Mouse (Mus musculus) midbrain, embryonic 14.5 days (tissue): Measurements from ENCODE around the gene Smad3. TPM values are rescaled to one million over a fixed set of nuclear protein-coding genes. Genes with fewer than 3 reads are reported as not detected.

Experiments
- ATAC-seq: fragments of 200-750 bp; cut with Nextera tagmentation; 2 replicates; pipeline ENCODE4 v1.8.0; 2017; ENCODE audit warnings: moderate number of reproducible peaks, moderate library complexity; ENCODE audit not compliant: low FRiP score, low TSS enrichment
- DNase-seq: peaks from one replicate; pipeline ENCODE4 v3.0.0-alpha.2; 2015
- H3K27ac ChIP-seq: fragments of 300-500 bp; sonication (generic); replicated peaks from 2 replicates; pipeline ENCODE4 v1.5.1; 2014; ENCODE audit warnings: mild to moderate bottlenecking, low read depth, low read length, moderate library complexity
- H3K27me3 ChIP-seq: fragments of 300-500 bp; sonication (generic); 2 replicates; pipeline ENCODE4 v1.6.1; 2014; ENCODE audit warnings: low read length, control low read depth, mixed read lengths; ENCODE audit not compliant: control insufficient read depth, insufficient read depth
- H3K36me3 ChIP-seq: fragments of 300-500 bp; sonication (generic); 2 replicates; pipeline ENCODE4 v1.6.1; 2014; ENCODE audit warnings: low read length, control low read depth; ENCODE audit not compliant: control insufficient read depth, insufficient read depth
- H3K4me1 ChIP-seq: fragments of 300-500 bp; sonication (generic); 2 replicates; pipeline ENCODE4 v1.6.1; 2014; ENCODE audit warnings: mild to moderate bottlenecking, antibody characterized with exemption, low read length, control low read depth; ENCODE audit not compliant: control insufficient read depth, insufficient read depth
- H3K4me2 ChIP-seq: fragments of 300-500 bp; sonication (generic); 2 replicates; pipeline ENCODE4 v1.6.1; 2014; ENCODE audit warnings: mild to moderate bottlenecking, low read length, moderate library complexity
- H3K4me3 ChIP-seq: fragments of 300-500 bp; sonication (generic); replicated peaks from 2 replicates; pipeline ENCODE4 v1.5.1; 2014; ENCODE audit warnings: low read depth, low read length
- H3K9ac ChIP-seq: fragments of 300-500 bp; sonication (generic); replicated peaks from 2 replicates; pipeline ENCODE4 v1.6.1; 2014; ENCODE audit warnings: mild to moderate bottlenecking, low read length, moderate library complexity
- H3K9me3 ChIP-seq: fragments of 300-500 bp; sonication (generic); 2 replicates; pipeline ENCODE4 v1.6.1; 2016; ENCODE audit warnings: low read length, control low read depth, mixed read lengths; ENCODE audit not compliant: control insufficient read depth
- WGBS: fragments of 180-500 bp; shearing (Covaris S2); extraction: QIAGEN DNeasy Blood & Tissue Kit; methylation state at CpG from one replicate; pipeline ENCODE4 v1.1.7; 2014; 5-methylcytosine and 5-hydroxymethylcytosine counted together
- polyA plus RNA-seq: library from polyadenylated mRNA; unstranded; fragments of >200 nt; fragmentation: Nextera tagmentation; extraction: Ambion mirVana; gene quantifications from 2 replicates; pipeline ENCODE4 v1.2.1, GENCODE M21; 2014

Gene Smad3
- polyA plus RNA-seq, 1 experiment from 2014 or later, result 7.7 TPM

GRCm38 (mm10) chr9:63696463-63697105 is 61.2 kb downstream of the Smad3 start:
- no peaks in the 10 kb centered on the region for H3K9me3 ChIP-seq
- H3K4me2 ChIP-seq, result no peak overlapping the region
- no peaks in the 10 kb centered on the region for H3K27me3 ChIP-seq
- no peak overlapping the region for H3K4me3 ChIP-seq
- H3K36me3 ChIP-seq, result no peaks in the 10 kb centered on the region
- whole genome bisulfite sequencing, result 22% methylated on average over 10 of the region's 10 CpGs
- ATAC-seq (no peak), DNase-seq (no peak)
- H3K4me1 ChIP-seq, result peaks cover 12% of the 10 kb centered on the region
- no peak overlapping the region for H3K27ac ChIP-seq
- no peak overlapping the region for H3K9ac ChIP-seq

GRCm38 (mm10) chr9:63691960-63692359 is 65.8 kb downstream of the Smad3 start:
- DNase-seq (no peak), ATAC-seq (no peak)
- no peaks in the 10 kb centered on the region for H3K9me3 ChIP-seq
- no peaks in the 10 kb centered on the region for H3K36me3 ChIP-seq
- H3K4me2 ChIP-seq, result no peak overlapping the region
- H3K27ac ChIP-seq, result no peak overlapping the region
- no peak overlapping the region for H3K4me3 ChIP-seq
- 86% methylated on average over 2 of the region's 2 CpGs for WGBS
- H3K4me1 ChIP-seq, result 0 out of 2 replicates have a peak, but pooled peaks cover 3% of the 10 kb centered on the region
- H3K9ac ChIP-seq, result no peak overlapping the region
- no peaks in the 10 kb centered on the region for H3K27me3 ChIP-seq

GRCm38 (mm10) chr9:63690511-63690910 is 67.3 kb downstream of the Smad3 start:
- WGBS, result 97% methylated on average over 1 of the region's 1 CpGs
- Histone ChIP-seq H3K4me2 (no peak overlapping the region), H3K27me3 (no peaks in the 10 kb centered on the region), H3K27ac (no peak overlapping the region), H3K36me3 (no peaks in the 10 kb centered on the region), H3K9me3 (no peaks in the 10 kb centered on the region), H3K9ac (no peak overlapping the region), H3K4me3 (no peak overlapping the region), H3K4me1 (no peaks in the 10 kb centered on the region)
- DNase-seq, result no peak
- no peak for ATAC-seq

GRCm38 (mm10) chr9:63687413-63688015 is 70.3 kb downstream of the Smad3 start:
- Histone ChIP-seq H3K9me3 (no peaks in the 10 kb centered on the region), H3K27me3 (no peaks in the 10 kb centered on the region), H3K9ac (no peak overlapping the region), H3K4me1 (no peaks in the 10 kb centered on the region), H3K4me3 (no peak overlapping the region), H3K4me2 (no peak overlapping the region), H3K27ac (no peak overlapping the region), H3K36me3 (no peaks in the 10 kb centered on the region)
- ATAC-seq (no peak), DNase-seq (no peak)
- WGBS, result 85% methylated on average over 7 of the region's 7 CpGs

GRCm38 (mm10) chr9:63685352-63685751 is 72.4 kb downstream of the Smad3 start:
- DNase-seq (no peak), ATAC-seq (no peak)
- Histone ChIP-seq H3K9me3 (no peaks in the 10 kb centered on the region), H3K4me2 (no peak overlapping the region), H3K4me3 (no peak overlapping the region), H3K9ac (no peak overlapping the region), H3K27me3 (no peaks in the 10 kb centered on the region), H3K36me3 (no peaks in the 10 kb centered on the region), H3K4me1 (no peaks in the 10 kb centered on the region), H3K27ac (no peak overlapping the region)
- WGBS, result 33% methylated on average over 5 of the region's 5 CpGs

GRCm38 (mm10) chr9:63684277-63684676 is 73.5 kb downstream of the Smad3 start:
- Histone ChIP-seq H3K27ac (no peak overlapping the region), H3K4me2 (no peak overlapping the region), H3K9me3 (no peaks in the 10 kb centered on the region), H3K4me3 (no peak overlapping the region), H3K4me1 (no peaks in the 10 kb centered on the region), H3K36me3 (no peaks in the 10 kb centered on the region), H3K9ac (no peak overlapping the region), H3K27me3 (no peaks in the 10 kb centered on the region)
- 98% methylated on average over 6 of the region's 6 CpGs for WGBS
- ATAC-seq (no peak), DNase-seq (no peak)

- Histone ChIP-seq H3K27me3 (no peaks in the 10 kb centered on the region), H3K4me1 (no peaks in the 10 kb centered on the region), H3K36me3 (no peaks in the 10 kb centered on the region), H3K27ac (no peak overlapping the region), H3K4me3 (no peak overlapping the region), H3K9me3 (no peaks in the 10 kb centered on the region), H3K9ac (no peak overlapping the region), H3K4me2 (no peak overlapping the region)
- no peak for ATAC-seq
- WGBS, result 89% methylated on average over 2 of the region's 2 CpGs
- DNase-seq, result no peak
Observed at GRCm38 (mm10) chr9:63682943-63683342, 74.9 kb downstream of the Smad3 start.

- H3K4me1 ChIP-seq, result no peaks in the 10 kb centered on the region
- 91% methylated on average over 9 of the region's 9 CpGs for WGBS
- H3K27ac ChIP-seq, result no peak overlapping the region
- no peak overlapping the region for H3K4me2 ChIP-seq
- ATAC-seq, result no peak
- H3K36me3 ChIP-seq, result no peaks in the 10 kb centered on the region
- no peak overlapping the region for H3K4me3 ChIP-seq
- no peaks in the 10 kb centered on the region for H3K9me3 ChIP-seq
- no peak for DNase-seq
- H3K27me3 ChIP-seq, result no peaks in the 10 kb centered on the region
- H3K9ac ChIP-seq, result no peak overlapping the region
Observed at GRCm38 (mm10) chr9:63682301-63682700, 75.5 kb downstream of the Smad3 start.

- 100% methylated on average over 1 of the region's 1 CpGs for WGBS
- Histone ChIP-seq H3K4me2 (no peak overlapping the region), H3K9ac (no peak overlapping the region), H3K4me1 (no peaks in the 10 kb centered on the region), H3K27ac (no peak overlapping the region), H3K9me3 (no peaks in the 10 kb centered on the region), H3K36me3 (no peaks in the 10 kb centered on the region), H3K27me3 (no peaks in the 10 kb centered on the region), H3K4me3 (no peak overlapping the region)
- DNase-seq (no peak), ATAC-seq (no peak)
Observed at GRCm38 (mm10) chr9:63678076-63678475, 79.7 kb downstream of the Smad3 start.
